Mouse (Mus musculus): ENCODE data around the gene Alkbh1.

GRCm38 (mm10) chr12:87413179-87413790, 30.5 kb downstream of the Alkbh1 start:
- TF ChIP-seq USF2 (conservative IDR thresholded peaks at IDR 0.05; ENCODE audit: low read depth, low read length) (no peak), POLR2A (IDR thresholded peaks at IDR 0.05; ENCODE audit: low read depth, low read length) (no peak), CTCF (conservative IDR thresholded peaks at IDR 0.05 in 1 of 2, IDR thresholded peaks at IDR 0.05 in 1 of 2; ENCODE audit: low read depth in 2 of 2, low read length in 2 of 2) (peak; percentile 80 to 92), ZKSCAN1 (IDR thresholded peaks at IDR 0.05; ENCODE audit: borderline replicate concordance, low read depth, low read length) (no peak), USF1 (IDR thresholded peaks at IDR 0.05; ENCODE audit: low read depth, low read length) (no peak), NELFE (IDR thresholded peaks at IDR 0.05; ENCODE audit: low read depth, low read length) (no peak), JUN (IDR thresholded peaks at IDR 0.05; ENCODE audit: insufficient read depth, low read depth, low read length) (no peak)
